Mouse (Mus musculus) midbrain, postnatal 0 days (tissue): ENCODE results near the gene Trp53i11. TPM values are rescaled to one million over a fixed set of nuclear protein-coding genes. Genes with fewer than 3 reads are reported as not detected.

ENCODE experiments used
- ATAC-seq: fragments of 200-750 bp; cut with Nextera tagmentation; 2 replicates; pipeline ENCODE4 v1.8.0; 2017; ENCODE audit warnings: moderate number of reproducible peaks, mild to moderate bottlenecking, moderate TSS enrichment, moderate library complexity; ENCODE audit not compliant: low FRiP score
- DNase-seq: peaks from one replicate; pipeline ENCODE4 v3.0.0-alpha.2; 2015; ENCODE audit warnings: low spot score
- H3K27ac ChIP-seq: fragments of 300-500 bp; sonication (generic); 2 replicates; pipeline ENCODE4 v1.5.1; 2014; ENCODE audit warnings: low read depth, mild to moderate bottlenecking, low read length, mixed read lengths
- H3K27me3 ChIP-seq: fragments of 300-500 bp; sonication (generic); 2 replicates; pipeline ENCODE4 v1.6.1; 2014; ENCODE audit warnings: low read length, control low read depth, mixed read lengths; ENCODE audit not compliant: insufficient read depth
- H3K36me3 ChIP-seq: fragments of 300-500 bp; sonication (generic); 2 replicates; pipeline ENCODE4 v1.6.1; 2014; ENCODE audit warnings: low read length, control low read depth, mixed read lengths; ENCODE audit not compliant: insufficient read depth
- H3K4me1 ChIP-seq: fragments of 300-500 bp; sonication (generic); 2 replicates; pipeline ENCODE4 v1.6.1; 2014; ENCODE audit warnings: mild to moderate bottlenecking, control low read depth, antibody characterized with exemption, low read length, mixed read lengths; ENCODE audit not compliant: insufficient read depth
- H3K4me2 ChIP-seq: fragments of 300-500 bp; sonication (generic); 2 replicates; pipeline ENCODE4 v1.6.1; 2014; ENCODE audit warnings: low read depth, mild to moderate bottlenecking, low read length, mixed read lengths; ENCODE audit not compliant: poor library complexity, severe bottlenecking
- H3K4me3 ChIP-seq: fragments of 300-500 bp; sonication (generic); 2 replicates; pipeline ENCODE4 v1.5.1; 2014; ENCODE audit warnings: low read depth, mild to moderate bottlenecking, low read length, moderate library complexity
- H3K9ac ChIP-seq: fragments of 300-500 bp; sonication (generic); replicated peaks from 2 replicates; pipeline ENCODE4 v1.6.1; 2014; ENCODE audit warnings: mild to moderate bottlenecking, low read length, moderate library complexity, mixed read lengths; ENCODE audit not compliant: poor library complexity, severe bottlenecking
- H3K9me3 ChIP-seq: fragments of 300-500 bp; sonication (generic); 2 replicates; pipeline ENCODE4 v1.6.1; 2016; ENCODE audit warnings: low read length, control low read depth
- CTCF ChIP-seq: IDR thresholded peaks from 2 replicates; pipeline ENCODE4 v1.5.1; 2016; ENCODE audit warnings: antibody characterized with exemption, mild to moderate bottlenecking
- WGBS: fragments of 180-500 bp; shearing (Covaris S2); extraction: QIAGEN DNeasy Blood & Tissue Kit; methylation state at CpG from one replicate; pipeline ENCODE4 v1.1.7; 2014; 5-methylcytosine and 5-hydroxymethylcytosine counted together
- polyA plus RNA-seq: library from polyadenylated mRNA; unstranded; fragments of >200 nt; fragmentation: Nextera tagmentation; extraction: Ambion mirVana; gene quantifications from 2 replicates; pipeline ENCODE4 v1.2.1, GENCODE M21; 2015
- total RNA-seq: library from RNA; depleted of rRNA; stranded (reverse); fragments of >200 nt; gene quantifications from 2 replicates; pipeline ENCODE4 v1.2.3, GENCODE M21; 2014

Gene Trp53i11
- total and polyA plus RNA-seq, 2 experiments from 2014 or later, result 76.0 to 124 TPM

- Histone ChIP-seq H3K4me2 (no peak overlapping the region), H3K36me3 (no peaks in the 10 kb centered on the region), H3K27ac (no peak overlapping the region), H3K9me3 (no peaks in the 10 kb centered on the region), H3K9ac (no peak overlapping the region), H3K4me3 (no peak overlapping the region), H3K4me1 (no peaks in the 10 kb centered on the region), H3K27me3 (no peaks in the 10 kb centered on the region)
- 78% methylated on average over 10 of the region's 10 CpGs for WGBS
- no peak for DNase-seq
- no peak for ATAC-seq
- no peak for TF ChIP-seq CTCF
Observed at GRCm38 (mm10) chr2:93215790-93216189, 28.4 kb downstream of the Trp53i11 start.

- Histone ChIP-seq H3K9me3 (no peaks in the 10 kb centered on the region), H3K4me2 (no peak overlapping the region), H3K9ac (no peak overlapping the region), H3K4me1 (no peaks in the 10 kb centered on the region), H3K36me3 (no peaks in the 10 kb centered on the region), H3K27me3 (no peaks in the 10 kb centered on the region), H3K27ac (no peak overlapping the region), H3K4me3 (no peak overlapping the region)
- peak; percentile 91 for TF ChIP-seq CTCF
- ATAC-seq (peak; percentile 81), DNase-seq (peak; percentile 94)
- 13% methylated on average over 7 of the region's 7 CpGs for WGBS
Observed at GRCm38 (mm10) chr2:93217015-93217414, 29.7 kb downstream of the Trp53i11 start.

GRCm38 (mm10) chr2:93218353-93218990 is 31.1 kb downstream of the Trp53i11 start:
- Histone ChIP-seq H3K4me3 (no peak overlapping the region), H3K9ac (no peak overlapping the region), H3K4me1 (no peaks in the 10 kb centered on the region), H3K9me3 (no peaks in the 10 kb centered on the region), H3K4me2 (no peak overlapping the region), H3K27ac (no peak overlapping the region), H3K36me3 (no peaks in the 10 kb centered on the region), H3K27me3 (no peaks in the 10 kb centered on the region)
- 57% methylated on average over 7 of the region's 7 CpGs for WGBS
- DNase-seq, result no peak
- no peak for TF ChIP-seq CTCF
- no peak for ATAC-seq

- Histone ChIP-seq H3K4me2 (no peak overlapping the region), H3K27ac (no peak overlapping the region), H3K4me1 (no peaks in the 10 kb centered on the region), H3K4me3 (no peak overlapping the region), H3K9me3 (no peaks in the 10 kb centered on the region), H3K27me3 (no peaks in the 10 kb centered on the region), H3K9ac (no peak overlapping the region), H3K36me3 (no peaks in the 10 kb centered on the region)
- DNase-seq (no peak), ATAC-seq (no peak)
- TF ChIP-seq CTCF, result no peak
- 99% methylated on average over 3 of the region's 3 CpGs for WGBS
Observed at GRCm38 (mm10) chr2:93219576-93219975, 32.2 kb downstream of the Trp53i11 start.

GRCm38 (mm10) chr2:93220447-93220846 is 33.1 kb downstream of the Trp53i11 start:
- no peak overlapping the region for H3K4me2 ChIP-seq
- H3K36me3 ChIP-seq, result no peaks in the 10 kb centered on the region
- 48% methylated on average over 5 of the region's 5 CpGs for WGBS
- TF ChIP-seq CTCF, result peak; percentile 48
- H3K4me1 ChIP-seq, result no peaks in the 10 kb centered on the region
- H3K9ac ChIP-seq, result no peak overlapping the region
- no peaks in the 10 kb centered on the region for H3K9me3 ChIP-seq
- no peak overlapping the region for H3K27ac ChIP-seq
- H3K4me3 ChIP-seq, result no peak overlapping the region
- DNase-seq (no peak), ATAC-seq (no peak)
- no peaks in the 10 kb centered on the region for H3K27me3 ChIP-seq

- H3K27me3 ChIP-seq, result no peaks in the 10 kb centered on the region
- H3K27ac ChIP-seq, result no peak overlapping the region
- H3K9me3 ChIP-seq, result no peaks in the 10 kb centered on the region
- H3K4me3 ChIP-seq, result no peak overlapping the region
- DNase-seq (no peak), ATAC-seq (no peak)
- 50% methylated on average over 6 of the region's 6 CpGs for WGBS
- H3K4me2 ChIP-seq, result no peak overlapping the region
- H3K4me1 ChIP-seq, result peaks cover 10% of the 10 kb centered on the region; the same call in 1 of the 2 replicates
- H3K9ac ChIP-seq, result no peak overlapping the region
- no peaks in the 10 kb centered on the region for H3K36me3 ChIP-seq
- TF ChIP-seq CTCF, result no peak
Observed at GRCm38 (mm10) chr2:93223463-93223862, 36.1 kb downstream of the Trp53i11 start.
